Mouse (Mus musculus) B cell, adult 67 days (primary cell): ENCODE measurements around the gene Dennd1c. TPM values are rescaled to one million over a fixed set of nuclear protein-coding genes. Genes with fewer than 3 reads are reported as not detected.

Experiments used
- total RNA-seq, 2 experiments: library from RNA; stranded (reverse); gene quantifications; 4 replicates each; pipeline ENCODE4 v1.2.4; 2023

Gene Dennd1c
- total RNA-seq, result 100 to 1,000 TPM; 181 to 207 TPM

GRCm38 (mm10) chr17:57078336-57078735 is at the start of gene Dennd1c:
Gene Dennd1c (minus strand): TSS chr17:57078514.

DNA sequence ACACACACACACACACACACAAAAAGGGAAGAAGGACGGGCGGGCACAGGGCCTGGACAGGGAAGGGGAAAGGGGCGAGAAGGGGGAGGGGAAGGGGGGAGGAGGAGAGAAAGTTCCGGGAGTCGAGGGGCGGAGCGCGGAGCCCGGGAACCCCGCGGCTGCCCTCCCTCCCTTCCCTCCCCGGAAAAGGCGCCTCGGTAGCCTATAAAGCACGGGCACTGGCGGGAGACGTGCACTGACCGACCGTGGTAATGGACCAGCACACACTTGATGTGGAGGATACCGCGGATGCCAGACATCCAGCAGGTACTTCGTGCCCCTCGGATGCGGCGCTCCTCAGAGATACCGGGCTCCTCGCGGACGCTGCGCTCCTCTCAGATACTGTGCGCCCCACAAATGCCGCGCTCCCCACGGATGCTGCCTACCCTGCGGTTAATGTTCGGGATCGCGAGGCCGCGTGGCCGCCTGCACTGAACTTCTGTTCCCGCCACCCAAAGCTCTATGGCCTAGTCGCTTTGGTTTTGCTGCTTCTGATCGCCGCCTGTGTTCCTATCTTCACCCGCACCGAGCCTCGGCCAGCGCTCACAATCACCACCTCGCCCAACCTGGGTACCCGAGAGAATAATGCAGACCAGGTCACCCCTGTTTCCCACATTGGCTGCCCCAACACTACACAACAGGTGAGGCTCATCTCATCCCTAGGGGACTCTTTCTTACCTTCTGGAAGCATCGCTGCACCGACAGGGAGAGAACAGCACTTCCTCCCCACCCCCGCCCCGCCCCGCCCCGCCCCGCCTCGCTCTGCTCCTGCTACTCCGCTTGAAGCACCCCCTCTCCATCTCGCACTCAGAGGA is 27.1 kb upstream of the Dennd1c start, which contains the start of gene Tnfsf9:
Gene Tnfsf9 (plus strand): TSS at position 145 of the 854 bp plus-strand sequence.

DNA sequence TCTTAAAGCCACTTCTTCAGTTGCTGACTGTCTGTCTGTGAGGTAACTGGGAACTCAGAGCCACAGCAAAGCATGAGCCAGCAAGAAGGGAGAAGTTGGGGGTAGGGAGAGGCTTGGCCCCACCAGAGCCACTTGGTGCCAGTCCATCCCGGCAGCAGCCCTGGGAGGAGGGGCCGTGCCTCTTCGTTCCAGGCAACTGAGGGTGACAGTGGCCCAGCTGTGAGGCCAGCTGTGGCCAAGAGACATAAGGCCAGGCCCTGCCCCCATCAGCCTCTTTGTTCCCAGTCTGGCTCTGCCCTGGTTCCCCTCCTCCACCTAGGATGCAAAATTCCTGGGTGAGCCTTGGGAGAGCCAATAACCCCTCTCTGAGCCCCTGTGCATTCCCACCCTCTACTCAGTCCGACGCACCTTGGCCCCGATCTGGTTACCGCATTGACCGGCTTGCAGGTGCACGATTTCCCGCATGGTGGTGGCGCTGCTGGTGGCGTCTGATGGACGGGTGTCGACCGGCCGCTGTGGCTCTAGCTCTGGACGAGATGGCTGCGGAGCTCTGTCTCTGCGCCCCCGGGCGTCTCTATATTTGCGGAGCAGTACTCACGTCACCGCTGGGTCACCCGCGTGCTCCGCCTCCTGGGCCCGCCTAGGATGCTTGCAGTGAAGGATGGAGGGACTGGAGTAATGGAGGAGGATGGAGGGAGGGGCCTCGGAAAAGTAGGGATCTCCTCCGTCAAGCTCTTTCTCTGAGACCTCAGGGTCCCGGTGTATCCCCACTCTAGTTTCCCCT is 8.9 kb upstream of the Dennd1c start, which contains the start of gene Tubb4a:
Gene Tubb4a (minus strand): TSS at position 734 of the 784 bp plus-strand sequence.

DNA sequence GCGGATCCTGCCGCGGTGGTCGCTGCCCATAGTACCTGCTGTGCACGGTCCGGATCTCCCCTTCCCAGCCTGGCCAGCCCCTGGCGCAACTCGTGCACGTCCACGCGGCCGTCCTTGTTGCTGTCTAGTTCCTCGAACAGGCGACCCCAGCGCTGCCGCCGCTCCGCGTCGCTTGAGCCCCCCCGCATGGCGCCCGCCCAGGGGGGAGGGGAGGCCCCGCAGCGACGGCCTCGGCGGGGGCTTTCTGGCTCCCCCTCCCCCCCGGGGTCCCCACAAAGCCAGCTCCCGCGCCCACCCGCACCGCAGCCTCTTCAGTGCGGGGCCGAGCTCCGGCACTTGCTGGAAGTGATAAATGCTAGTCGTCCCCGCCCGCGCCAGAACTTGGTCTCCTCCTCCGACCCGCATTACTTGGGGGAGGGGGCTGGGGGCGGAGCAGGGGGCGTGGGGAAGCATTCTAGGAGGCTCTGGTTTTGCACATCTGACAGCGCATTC is 18.8 kb downstream of the Dennd1c start, which contains the start of gene Slc25a23:
Gene Slc25a23 (minus strand): TSS at position 378 of the 492 bp plus-strand sequence.

GRCm38 (mm10) chr17:57058891-57059485 is 19.3 kb downstream of the Dennd1c start, which contains the start of gene Crb3:
Gene Crb3 (plus strand): TSS chr17:57059105.

DNA sequence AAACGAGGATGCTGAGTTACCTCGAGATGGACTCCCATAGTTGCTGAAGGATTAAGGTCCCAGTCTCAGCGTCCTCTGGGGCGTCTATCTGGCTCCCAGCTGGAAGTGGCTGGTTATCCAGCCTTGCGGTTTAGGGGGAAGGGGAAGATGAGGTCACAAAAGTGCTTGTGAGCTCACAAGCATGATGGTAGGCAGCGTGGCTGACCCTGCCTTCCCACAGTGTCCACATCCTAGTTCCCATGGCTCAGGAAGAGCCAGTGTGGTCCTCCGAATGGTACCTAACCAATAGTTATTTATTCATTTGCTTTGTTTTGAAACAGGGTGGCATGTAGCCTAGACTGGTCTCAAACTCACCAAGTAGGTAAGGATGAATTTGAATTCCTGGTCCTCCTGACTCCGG is 36.8 kb downstream of the Dennd1c start, which contains the start of gene Slc25a41:
Gene Slc25a41 (minus strand): TSS at position 101 of the 400 bp plus-strand sequence.

DNA sequence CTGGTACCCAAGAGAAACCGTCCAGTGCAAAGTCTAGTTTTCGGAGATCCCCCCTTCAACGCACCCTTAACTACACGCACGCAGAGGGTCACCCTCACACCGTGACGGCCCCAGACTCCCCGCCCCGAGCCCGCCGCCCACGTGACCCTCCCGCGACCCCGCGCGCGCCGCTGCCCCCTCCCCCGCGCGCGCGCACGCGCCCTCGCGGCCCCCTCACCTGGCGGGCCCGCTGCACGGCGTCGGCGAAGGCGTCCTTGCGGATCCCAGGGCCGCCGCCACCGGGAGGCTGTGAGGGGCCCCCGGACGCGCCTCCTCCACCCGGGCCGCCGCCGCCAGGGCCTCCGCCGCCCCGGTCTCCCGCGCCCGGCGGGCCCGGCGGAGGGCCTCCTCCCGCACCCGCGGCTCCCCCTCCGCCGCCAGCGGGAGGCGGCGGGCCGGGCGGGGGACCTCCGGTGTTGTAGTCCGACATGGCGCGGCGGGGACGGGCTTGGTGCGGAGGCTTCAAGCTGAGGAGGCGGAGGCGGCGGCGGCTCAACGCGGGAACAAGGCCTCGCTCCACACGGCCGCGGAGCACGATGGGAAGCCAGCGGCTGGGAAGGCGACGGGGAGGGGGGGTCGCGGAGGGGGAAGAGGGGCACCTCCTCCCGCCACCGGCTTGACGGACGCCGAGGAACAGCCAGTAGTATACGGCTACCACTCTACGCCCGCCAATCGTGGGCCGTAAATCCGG is 47.2 kb downstream of the Dennd1c start, which contains the start of gene Khsrp:
Gene Khsrp (minus strand): TSS at position 592 of the 730 bp plus-strand sequence.

Other genes with a start within 250 kb of the Dennd1c start
- 10 to 100 TPM in 1 of 2 experiments, 1 to 10 TPM in 1; 7.3 to 12.0 TPM for gene Rfx2, start 247.5 kb downstream of the Dennd1c start, total RNA-seq
- not detected for gene Acsbg2, start 204.1 kb downstream of the Dennd1c start, total RNA-seq
- gene 1700061G19Rik, start 203.0 kb downstream of the Dennd1c start, total RNA-seq, result not detected
- gene Mllt1, start 143.1 kb downstream of the Dennd1c start, total RNA-seq, result 10 to 100 TPM; 37.1 to 41.8 TPM
- gene Acer1, start 96.4 kb downstream of the Dennd1c start, total RNA-seq, result not detected
- gene Clpp, start 88.2 kb downstream of the Dennd1c start, total RNA-seq, result 10 to 100 TPM; 34.6 to 38.3 TPM
- gene Alkbh7, start 81.2 kb downstream of the Dennd1c start, total RNA-seq, result 10 to 100 TPM; 15.6 to 22.2 TPM
- gene Pspn, start 78.5 kb downstream of the Dennd1c start, total RNA-seq, result not detected
- gene Gtf2f1, start 67.2 kb downstream of the Dennd1c start, total RNA-seq, result 10 to 100 TPM; 45.6 to 53.8 TPM
- gene Gm17949, start 67.0 kb downstream of the Dennd1c start, total RNA-seq, result not detected
- 100 to 1,000 TPM; 141 to 144 TPM for gene Khsrp, start 47.0 kb downstream of the Dennd1c start, total RNA-seq
- not detected for gene Slc25a41, start 36.9 kb downstream of the Dennd1c start, total RNA-seq
- 10 to 100 TPM; 13.3 to 14.6 TPM for gene Crb3, start 19.4 kb downstream of the Dennd1c start, total RNA-seq
- gene Slc25a23, start 18.7 kb downstream of the Dennd1c start, total RNA-seq, result 10 to 100 TPM; 20.6 to 25.6 TPM
- under 1 TPM; 0.46 to 0.50 TPM for gene Tubb4a, start 9.3 kb upstream of the Dennd1c start, total RNA-seq
- under 1 TPM; 0.55 to 0.89 TPM for gene Tnfsf9, start 26.8 kb upstream of the Dennd1c start, total RNA-seq
- not detected for gene Cd70, start 71.3 kb upstream of the Dennd1c start, total RNA-seq
- gene Tnfsf14, start 115.7 kb upstream of the Dennd1c start, total RNA-seq, result under 1 TPM in 1 of 2 experiments, not detected in 1; 0.39 TPM
- gene C3, start 149.6 kb upstream of the Dennd1c start, total RNA-seq, result 1 to 10 TPM in 1 of 2 experiments, under 1 TPM in 1; 0.59 to 1.2 TPM
- 10 to 100 TPM; 56.4 to 61.4 TPM for gene Gpr108, start 169.9 kb upstream of the Dennd1c start, total RNA-seq
- gene Trip10, start 170.9 kb upstream of the Dennd1c start, total RNA-seq, result 10 to 100 TPM; 10.8 to 14.3 TPM
- gene Vav1, start 200.6 kb upstream of the Dennd1c start, total RNA-seq, result 100 to 1,000 TPM; 211 to 214 TPM